Mouse (Mus musculus) urinary bladder, adult 2 months (tissue): ENCODE measurements at regions not wholly inside any gene's neighbourhood (a gene's known extent, or its start where the extent isn't known, plus 50 kb on each side); places are given as distances from the start of the nearest gene placed in this dataset.

Experiments
- DNase-seq: peaks from one replicate; pipeline ENCODE4 v3.0.0; 2022; ENCODE audit warnings: low spot score

- no peak for DNase-seq
Observed at GRCm38 (mm10) chr2:115309856-115310631, 271.5 kb upstream of the BC052040 start.

- DNase-seq: no peak
Observed at GRCm38 (mm10) chr2:115318551-115318950, 263.0 kb upstream of the BC052040 start.

- DNase-seq: no peak
Observed at GRCm38 (mm10) chr2:115322582-115322981, 258.9 kb upstream of the BC052040 start.

- no peak for DNase-seq
Observed at GRCm38 (mm10) chr2:115326526-115326925, 255.0 kb upstream of the BC052040 start.

GRCm38 (mm10) chr2:115338178-115338577, 243.3 kb upstream of the BC052040 start:
- DNase-seq: no peak

GRCm38 (mm10) chr2:115339034-115339433, 242.5 kb upstream of the BC052040 start:
- no peak for DNase-seq

GRCm38 (mm10) chr2:115342360-115342759, 239.2 kb upstream of the BC052040 start:
- DNase-seq: no peak

GRCm38 (mm10) chr2:115346551-115346950, 235.0 kb upstream of the BC052040 start:
- no peak for DNase-seq

- no peak for DNase-seq
Observed at GRCm38 (mm10) chr2:115348263-115348662, 233.3 kb upstream of the BC052040 start.

- no peak for DNase-seq
Observed at GRCm38 (mm10) chr2:115371072-115371471, 210.4 kb upstream of the BC052040 start.

- no peak for DNase-seq
Observed at GRCm38 (mm10) chr2:115375336-115375735, 206.2 kb upstream of the BC052040 start.

- DNase-seq: no peak
Observed at GRCm38 (mm10) chr2:115384414-115385180, 196.9 kb upstream of the BC052040 start.

GRCm38 (mm10) chr2:115385207-115386168, 196.0 kb upstream of the BC052040 start:
- no peak for DNase-seq

GRCm38 (mm10) chr2:115391575-115391974, 189.9 kb upstream of the BC052040 start:
- DNase-seq: no peak

- DNase-seq: no peak
Observed at GRCm38 (mm10) chr2:115392082-115392762, 189.3 kb upstream of the BC052040 start.

- DNase-seq: no peak
Observed at GRCm38 (mm10) chr2:115394091-115394490, 187.4 kb upstream of the BC052040 start.

GRCm38 (mm10) chr2:115398550-115398949, 183.0 kb upstream of the BC052040 start:
- DNase-seq: no peak

- DNase-seq: no peak
Observed at GRCm38 (mm10) chr2:115399107-115399740, 182.3 kb upstream of the BC052040 start.

GRCm38 (mm10) chr2:115399987-115400550, 181.4 kb upstream of the BC052040 start:
- no peak for DNase-seq

GRCm38 (mm10) chr2:115402246-115402645, 179.3 kb upstream of the BC052040 start:
- no peak for DNase-seq
